11 mouse cellular contexts compared by ENCODE assay signal in the genomic region with DNA sequence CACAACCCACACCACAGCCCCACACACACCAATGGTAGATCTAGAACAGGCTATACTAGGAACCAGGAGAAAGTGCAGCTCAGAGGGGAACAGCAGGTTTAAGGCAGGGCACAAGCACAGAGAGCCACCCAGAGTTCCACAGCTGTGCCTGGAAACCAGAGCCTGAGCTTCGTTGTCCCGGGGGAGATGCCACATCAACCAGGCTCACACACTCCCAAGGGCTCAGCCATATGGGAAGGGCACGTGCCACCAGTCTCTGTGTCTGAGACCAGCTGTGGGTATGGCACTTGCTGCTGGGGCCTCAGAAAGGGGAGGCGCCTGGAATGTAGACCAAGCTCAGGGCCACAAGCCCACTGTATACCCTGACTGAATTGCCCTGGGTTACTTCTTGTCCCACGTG. TPM values are rescaled to one million over a fixed set of nuclear protein-coding genes. Genes with fewer than 3 reads are reported as not detected.
A peak's percentile ranks its signal among the peaks of the same experiment; 100 is the strongest.
DNase-seq lines count a peak whose midpoint lies in the region; ATAC-seq and TF ChIP-seq lines count a peak whose summit lies in the region.
"Had no signal": no experiment of that assay in that cellular context is flagged by ENCODE, and none has a peak within 500 bp of the region (broad histone marks: within the 10 kb centered on the region; RNA-seq: fewer than 3 reads in every experiment).

No protein-coding gene starts in this region.

- DNase-seq in brain, embryonic 14.5 days (ENCODE audit: low read depth): peak; percentile 47
- no peak for DNase-seq in limb, embryonic 14.5 days (ENCODE audit: low spot score)
- DNase-seq in right cerebral cortex, postnatal 36 days (ENCODE audit: low spot score in 2 of 2): no peak
- no peak for DNase-seq in frontal cortex, adult 2 months (ENCODE audit: extremely low spot score in 1 of 2, low spot score in 1 of 2)
- DNase-seq: adrenal gland, postnatal 36 days; kidney, postnatal 4 days had no signal

- ATAC-seq in intestine, postnatal 0 days: no peak
- ATAC-seq in intestine, embryonic 15.5 days: no peak
- peak; percentile 59; the same call in 1 of the 2 replicates for ATAC-seq in embryonic facial prominence, embryonic 15.5 days (ENCODE audit: insufficient number of reproducible peaks, low FRiP score, low TSS enrichment, low read depth)
- peak; percentile 22; the same call in 1 of the 2 replicates for ATAC-seq in limb, embryonic 14.5 days (ENCODE audit: low FRiP score, low read depth)
- ATAC-seq: lung, postnatal 0 days had no signal

- no peak overlapping the region for H3K4me3 ChIP-seq in intestine, postnatal 0 days (ENCODE audit: low read depth, low read length)
- no peak overlapping the region for H3K4me3 ChIP-seq in intestine, embryonic 15.5 days (replicated peaks)
- no peak overlapping the region for H3K4me3 ChIP-seq in embryonic facial prominence, embryonic 15.5 days (replicated peaks)
- no peak overlapping the region for H3K4me3 ChIP-seq in limb, embryonic 14.5 days (replicated peaks; ENCODE audit: low read length)
- H3K4me3 ChIP-seq: embryonic facial prominence, embryonic 13.5 days had no signal

- no peaks in the 10 kb centered on the region for H3K9me3 ChIP-seq in intestine, postnatal 0 days (ENCODE audit: control insufficient read depth)
- no peaks in the 10 kb centered on the region for H3K9me3 ChIP-seq in intestine, embryonic 15.5 days
- no peaks in the 10 kb centered on the region for H3K9me3 ChIP-seq in embryonic facial prominence, embryonic 15.5 days (replicated peaks)
- no peaks in the 10 kb centered on the region for H3K9me3 ChIP-seq in limb, embryonic 14.5 days (ENCODE audit: control insufficient read depth, low read length)
- H3K9me3 ChIP-seq: embryonic facial prominence, embryonic 13.5 days had no signal

- 80% methylated on average over 5 of the region's 5 CpGs for WGBS in intestine, postnatal 0 days
- WGBS in intestine, embryonic 15.5 days: 77% methylated on average over 5 of the region's 5 CpGs
- WGBS in embryonic facial prominence, embryonic 15.5 days: 69% methylated on average over 5 of the region's 5 CpGs
- WGBS in limb, embryonic 14.5 days: 80% methylated on average over 5 of the region's 5 CpGs

- H3K9ac ChIP-seq in intestine, postnatal 0 days (ENCODE audit: low read depth, low read length): no peak overlapping the region
- no peak overlapping the region for H3K9ac ChIP-seq in intestine, embryonic 15.5 days
- H3K9ac ChIP-seq in embryonic facial prominence, embryonic 15.5 days: no peak overlapping the region
- H3K9ac ChIP-seq in limb, embryonic 14.5 days (ENCODE audit: low read depth, low read length, severe bottlenecking): no peak overlapping the region
- H3K9ac ChIP-seq: embryonic facial prominence, embryonic 13.5 days had no signal

- H3K27me3 ChIP-seq in intestine, postnatal 0 days (replicated peaks; ENCODE audit: control insufficient read depth, insufficient read depth, low read length): no peaks in the 10 kb centered on the region
- H3K27me3 ChIP-seq in intestine, embryonic 15.5 days (replicated peaks): no peaks in the 10 kb centered on the region
- H3K27me3 ChIP-seq in embryonic facial prominence, embryonic 15.5 days: no peaks in the 10 kb centered on the region
- H3K27me3 ChIP-seq in limb, embryonic 14.5 days (ENCODE audit: control insufficient read depth, insufficient read depth, low read length): no peaks in the 10 kb centered on the region
- H3K27me3 ChIP-seq: embryonic facial prominence, embryonic 13.5 days had no signal

- peaks cover 42% of the 10 kb centered on the region for H3K36me3 ChIP-seq in intestine, postnatal 0 days (ENCODE audit: control insufficient read depth, insufficient read depth)
- peaks cover 3% of the 10 kb centered on the region for H3K36me3 ChIP-seq in intestine, embryonic 15.5 days
- peaks cover 44% of the 10 kb centered on the region for H3K36me3 ChIP-seq in embryonic facial prominence, embryonic 15.5 days
- H3K36me3 ChIP-seq in limb, embryonic 14.5 days (ENCODE audit: control insufficient read depth, insufficient read depth, low read length): peaks cover 78% of the 10 kb centered on the region

- H3K4me1 ChIP-seq in intestine, postnatal 0 days (replicated peaks; ENCODE audit: control insufficient read depth, insufficient read depth, low read length): peaks cover 5% of the 10 kb centered on the region
- peaks cover 15% of the 10 kb centered on the region for H3K4me1 ChIP-seq in intestine, embryonic 15.5 days (replicated peaks)
- peaks cover 37% of the 10 kb centered on the region for H3K4me1 ChIP-seq in embryonic facial prominence, embryonic 15.5 days
- no peaks in the 10 kb centered on the region; the same call in 1 of the 2 replicates for H3K4me1 ChIP-seq in limb, embryonic 14.5 days (ENCODE audit: control insufficient read depth, insufficient read depth, low read length)

- TF ChIP-seq POLR2A in brain, embryonic 14.5 days (IDR thresholded peaks at IDR 0.05; ENCODE audit: borderline replicate concordance, extremely low read depth, insufficient read depth, insufficient read length, poor library complexity, severe bottlenecking): no peak
- no peak for TF ChIP-seq POLR2A in limb, embryonic 14.5 days (IDR thresholded peaks at IDR 0.05; ENCODE audit: borderline replicate concordance, extremely low read depth, insufficient read depth, insufficient read length)

- no peak for TF ChIP-seq CTCF in intestine, postnatal 0 days (IDR thresholded peaks at IDR 0.05; ENCODE audit: low read depth)
- no peak for TF ChIP-seq CTCF in brain, embryonic 14.5 days (IDR thresholded peaks at IDR 0.05; ENCODE audit: borderline replicate concordance, extremely low read depth, insufficient read depth, insufficient read length)

- H3K4me2 ChIP-seq in intestine, postnatal 0 days (replicated peaks; ENCODE audit: low read depth): no peak overlapping the region
- no peak overlapping the region for H3K4me2 ChIP-seq in intestine, embryonic 15.5 days (replicated peaks)
- no peak overlapping the region for H3K4me2 ChIP-seq in embryonic facial prominence, embryonic 15.5 days (replicated peaks)
- no peak overlapping the region for H3K4me2 ChIP-seq in limb, embryonic 14.5 days (replicated peaks; ENCODE audit: low read depth, low read length, severe bottlenecking)
- H3K4me2 ChIP-seq: embryonic facial prominence, embryonic 13.5 days had no signal

- H3K27ac ChIP-seq in intestine, postnatal 0 days (ENCODE audit: low read depth, low read length): peak overlapping the region; percentile 35; the same call in 1 of the 2 replicates
- H3K27ac ChIP-seq in intestine, embryonic 15.5 days: no peak overlapping the region
- H3K27ac ChIP-seq in embryonic facial prominence, embryonic 15.5 days (replicated peaks): 0 out of 2 replicates have a peak overlapping the region, but pooled peaks have one; percentile 17
- H3K27ac ChIP-seq in limb, embryonic 14.5 days (replicated peaks; ENCODE audit: low read depth, low read length): no peak overlapping the region
- H3K27ac ChIP-seq: embryonic facial prominence, embryonic 13.5 days had no signal

RNA-seq across cellular contexts. Expression of gene Tnrc18, which starts 36.9 kb away (rescaled TPM):
- 9.9 and 11.7 TPM in 2 replicates for polyA plus RNA-seq in intestine, postnatal 0 days (2015; fragmentation: Nextera tagmentation; extraction: Ambion mirVana)
- polyA plus RNA-seq in intestine, embryonic 15.5 days (2015; fragmentation: Nextera tagmentation; extraction: Ambion mirVana): 19.5 and 21.6 TPM in 2 replicates
- 66.0 and 101 TPM in 2 replicates for polyA plus RNA-seq in brain, embryonic 14.5 days (2012; rRNA removed)
- 39.1 and 43.4 TPM in 2 replicates for polyA plus RNA-seq in embryonic facial prominence, embryonic 15.5 days (2015; fragmentation: Nextera tagmentation; extraction: Ambion mirVana)
- polyA plus RNA-seq in limb, embryonic 14.5 days (2012; rRNA removed): 61.1 and 85.3 TPM in 2 replicates
- 46.6 and 55.7 TPM in 2 replicates for polyA plus RNA-seq in limb, embryonic 14.5 days (2014; fragmentation: Nextera tagmentation; extraction: Ambion mirVana)
- polyA plus RNA-seq in frontal cortex, adult 2 months (2012; rRNA removed): 38.1 and 38.2 TPM in 2 replicates

Comparison
In these comparisons a context has a peak if more than half of its experiments do, and no peak if none do; other contexts are left out.
1. H3K27ac ChIP-seq: peak in intestine, postnatal 0 days (single experiment) and embryonic facial prominence, embryonic 15.5 days (single experiment); none in intestine, embryonic 15.5 days (single experiment) and limb, embryonic 14.5 days (single experiment).
2. ATAC-seq: peak in embryonic facial prominence, embryonic 15.5 days (single experiment) and limb, embryonic 14.5 days (single experiment); none in intestine, postnatal 0 days (single experiment) and intestine, embryonic 15.5 days (single experiment).